ENCODE assay signal across 15 mouse cellular contexts in the genomic region with DNA sequence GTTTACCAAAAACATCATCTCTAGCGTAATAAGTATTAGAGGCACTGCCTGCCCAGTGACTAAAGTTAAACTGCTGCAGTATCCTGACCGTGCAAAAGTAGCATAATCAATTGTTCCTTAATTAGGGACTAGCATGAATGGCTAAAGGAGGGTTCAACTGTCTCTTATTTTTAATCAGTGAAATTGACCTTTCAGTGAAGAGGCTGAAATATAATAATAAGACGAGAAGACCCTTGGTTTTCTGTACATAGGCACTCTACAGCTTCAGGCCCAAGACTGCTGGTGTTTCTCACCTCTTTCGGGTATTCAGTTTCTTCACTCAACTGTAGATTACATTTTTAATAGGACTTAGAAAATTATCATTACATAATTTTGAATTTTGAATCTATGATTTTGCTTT. TPM values are rescaled to one million over a fixed set of nuclear protein-coding genes. Genes with fewer than 3 reads are reported as not detected.
DNase-seq lines count a peak whose midpoint lies in the region; ATAC-seq and TF ChIP-seq lines count a peak whose summit lies in the region.
"Had no signal": no experiment of that assay in that cellular context is flagged by ENCODE, and none has a peak within 500 bp of the region (broad histone marks: within the 10 kb centered on the region; RNA-seq: fewer than 3 reads in every experiment).

No protein-coding gene starts in this region.

- no peak for TF ChIP-seq CTCF in lung, postnatal 0 days (IDR thresholded peaks at IDR 0.05)

- no peak for DNase-seq in heart, postnatal 4 days
- DNase-seq in lung, postnatal 0 days (ENCODE audit: low spot score), result no peak
- DNase-seq in lung, postnatal 25 days (ENCODE audit: low spot score), result no peak
- DNase-seq in cerebellum, postnatal 14 days, result no peak
- DNase-seq in cerebellum, adult 18-20 months, result no peak
- DNase-seq: adrenal gland, postnatal 14 days; cerebellum, adult 9-11 months; thymus, postnatal 36 days had no signal

- H3K36me3 ChIP-seq in heart, embryonic 12.5 days, result no peaks in the 10 kb centered on the region
- H3K36me3 ChIP-seq in lung, postnatal 0 days (ENCODE audit: insufficient read depth, low read length), result no peaks in the 10 kb centered on the region
- H3K36me3 ChIP-seq: neural tube, embryonic 12.5 days had no signal

- no peak overlapping the region for H3K4me2 ChIP-seq in heart, embryonic 12.5 days
- no peak overlapping the region for H3K4me2 ChIP-seq in lung, postnatal 0 days (replicated peaks; ENCODE audit: low read depth, low read length)
- H3K4me2 ChIP-seq: neural tube, embryonic 12.5 days had no signal

- no peak overlapping the region for H3K27ac ChIP-seq in heart, embryonic 12.5 days (ENCODE audit: poor library complexity, severe bottlenecking)
- no peak overlapping the region for H3K27ac ChIP-seq in lung, postnatal 0 days (ENCODE audit: low read length)
- H3K27ac ChIP-seq: neural tube, embryonic 12.5 days had no signal

- H3K9me3 ChIP-seq in heart, embryonic 12.5 days (replicated peaks), result no peaks in the 10 kb centered on the region
- H3K9me3 ChIP-seq in lung, postnatal 0 days (ENCODE audit: low read length), result no peaks in the 10 kb centered on the region
- H3K9me3 ChIP-seq: neural tube, embryonic 12.5 days had no signal

- no peak overlapping the region for H3K4me3 ChIP-seq in heart, embryonic 12.5 days
- H3K4me3 ChIP-seq in lung, postnatal 0 days (ENCODE audit: low read depth, low read length), result no peak overlapping the region
- H3K4me3 ChIP-seq: neural tube, embryonic 12.5 days had no signal

- ATAC-seq in heart, embryonic 12.5 days (ENCODE audit: insufficient number of reproducible peaks, low FRiP score), result peak; percentile 86; the same call in 1 of the 2 replicates
- ATAC-seq in lung, postnatal 0 days, result peak; percentile 63
- peak; percentile 100 for ATAC-seq in erythroblast, adult 5-6 weeks (replicated peaks; ENCODE audit: low FRiP score, poor library complexity, severe bottlenecking)
- peak; percentile 100 for ATAC-seq in neutrophil, adult 5-6 weeks (ENCODE audit: extremely low read depth, insufficient number of reproducible peaks, low FRiP score, poor library complexity, severe bottlenecking)

- H3K9ac ChIP-seq in heart, embryonic 12.5 days, result no peak overlapping the region
- H3K9ac ChIP-seq in lung, postnatal 0 days (replicated peaks; ENCODE audit: low read depth), result no peak overlapping the region
- H3K9ac ChIP-seq: neural tube, embryonic 12.5 days had no signal

- TF ChIP-seq EP300 in lung, postnatal 0 days (IDR thresholded peaks at IDR 0.05), result no peak

- 78% methylated on average over 4 of the region's 4 CpGs for WGBS in heart, embryonic 12.5 days
- WGBS in lung, postnatal 0 days, result 83% methylated on average over 4 of the region's 4 CpGs

- H3K4me1 ChIP-seq in heart, embryonic 12.5 days (replicated peaks), result no peaks in the 10 kb centered on the region
- H3K4me1 ChIP-seq in lung, postnatal 0 days (ENCODE audit: insufficient read depth, low read depth, low read length), result no peaks in the 10 kb centered on the region
- H3K4me1 ChIP-seq: neural tube, embryonic 12.5 days had no signal

- no peaks in the 10 kb centered on the region for H3K27me3 ChIP-seq in heart, embryonic 12.5 days (replicated peaks)
- H3K27me3 ChIP-seq in lung, postnatal 0 days (replicated peaks; ENCODE audit: insufficient read depth, low read length), result no peaks in the 10 kb centered on the region
- H3K27me3 ChIP-seq: neural tube, embryonic 12.5 days had no signal

RNA-seq across cellular contexts. Expression of gene Gm20594, which starts 0.4 kb away (rescaled TPM):
- not detected in 2 replicates for polyA plus RNA-seq in heart, embryonic 12.5 days (2016; fragmentation: Nextera tagmentation; extraction: Ambion mirVana)
- not detected for total RNA-seq in heart, postnatal 4 days (2021)
- polyA plus RNA-seq in lung, postnatal 0 days (2015; fragmentation: Nextera tagmentation; extraction: Ambion mirVana), result not detected in 2 replicates
- not detected in 2 replicates for total RNA-seq in erythroblast, adult 5-6 weeks (2015; ENCODE audit: low replicate concordance)
- not detected in 2 replicates for total RNA-seq in erythroblast, adult 5-6 weeks (2017; ENCODE audit: low replicate concordance)
- not detected in 2 replicates for total RNA-seq in neutrophil, adult 5-6 weeks (2017)
- total RNA-seq: adrenal gland, postnatal 14 days; layer of hippocampus, postnatal 14 days had no signal
- polyA plus RNA-seq: lung, embryonic 16.5 days; neural tube, embryonic 12.5 days; small intestine, adult 2 months had no signal
